Mouse (Mus musculus): ENCODE data around the gene Ube2z. TPM values are rescaled to one million over a fixed set of nuclear protein-coding genes. Genes with fewer than 3 reads are reported as not detected.
"Not testable (repeated sequence)": the region's sequence is repeated elsewhere in the genome, so short reads cannot be mapped to it uniquely, and the experiment has no call there.

The Ube2z gene
- polyA plus RNA-seq (2015; fragmentation: Nextera tagmentation; extraction: Ambion mirVana): 34.3 and 37.9 TPM in 2 replicates

- Histone ChIP-seq H3K36me3 (peaks cover 12% of the 10 kb centered on the region), H3K4me2 (peak within 1 kb of the TSS; percentile 90), H3K27ac (replicated peaks) (peak within 1 kb of the TSS; percentile 84), H3K9ac (replicated peaks) (peak within 1 kb of the TSS; percentile 81), H3K9me3 (replicated peaks) (no peaks in the 10 kb centered on the region), H3K27me3 (replicated peaks) (no peaks in the 10 kb centered on the region), H3K4me3 (replicated peaks) (peak within 1 kb of the TSS; percentile 84), H3K4me1 (peaks cover 28% of the 10 kb centered on the region)
- 3% methylated on average over 49 of the region's 50 CpGs for WGBS
- ATAC-seq (ENCODE audit: low FRiP score): peak; percentile 99
These were observed at the start of gene Ube2z for GRCm38 (mm10) chr11:96065215-96065911. Gene Ube2z (minus strand): TSS chr11:96065388.

GRCm38 (mm10) chr11:96114077-96114476 is 48.9 kb upstream of the Ube2z start:
- Histone ChIP-seq H3K4me2 (no peak overlapping the region), H3K4me3 (replicated peaks) (no peak overlapping the region), H3K9me3 (replicated peaks) (no peaks in the 10 kb centered on the region), H3K27ac (replicated peaks) (no peak overlapping the region), H3K36me3 (no peaks in the 10 kb centered on the region), H3K27me3 (replicated peaks) (no peaks in the 10 kb centered on the region), H3K4me1 (no peaks in the 10 kb centered on the region), H3K9ac (replicated peaks) (no peak overlapping the region)
- WGBS: 71% methylated on average over 2 of the region's 2 CpGs
- ATAC-seq (ENCODE audit: low FRiP score): no peak

- Histone ChIP-seq H3K4me2 (no peak within 1 kb of the TSS), H3K27me3 (replicated peaks) (no peaks in the 10 kb centered on the region), H3K9me3 (replicated peaks) (no peaks in the 10 kb centered on the region), H3K27ac (replicated peaks) (no peak within 1 kb of the TSS), H3K4me3 (replicated peaks) (no peak within 1 kb of the TSS), H3K36me3 (no peaks in the 10 kb centered on the region), H3K4me1 (no peaks in the 10 kb centered on the region), H3K9ac (replicated peaks) (no peak within 1 kb of the TSS)
- ATAC-seq (ENCODE audit: low FRiP score): no peak
- WGBS: 48% methylated on average over 14 of the region's 14 CpGs
These were observed 46.6 kb upstream of the Ube2z start, which contains the start of gene Calcoco2 for GRCm38 (mm10) chr11:96111751-96112150. Gene Calcoco2 (minus strand): TSS chr11:96111964.

GRCm38 (mm10) chr11:96110950-96111349 is 45.8 kb upstream of the Ube2z start:
- H3K9me3 ChIP-seq (replicated peaks); ATAC-seq (ENCODE audit: low FRiP score); H3K4me2 ChIP-seq; H3K9ac ChIP-seq (replicated peaks); H3K27ac ChIP-seq (replicated peaks); H3K4me1 ChIP-seq; H3K36me3 ChIP-seq; H3K4me3 ChIP-seq (replicated peaks); H3K27me3 ChIP-seq (replicated peaks): not testable (repeated sequence)
- 63% methylated on average over 2 of the region's 2 CpGs for WGBS

GRCm38 (mm10) chr11:96108376-96108775 is 43.2 kb upstream of the Ube2z start:
- H3K4me2 ChIP-seq: no peak overlapping the region
- no peaks in the 10 kb centered on the region for H3K27me3 ChIP-seq (replicated peaks)
- H3K9me3 ChIP-seq (replicated peaks): no peaks in the 10 kb centered on the region
- H3K36me3 ChIP-seq: no peaks in the 10 kb centered on the region
- ATAC-seq (ENCODE audit: low FRiP score): no peak
- H3K4me3 ChIP-seq (replicated peaks): no peak overlapping the region
- no peaks in the 10 kb centered on the region for H3K4me1 ChIP-seq
- H3K27ac ChIP-seq (replicated peaks): no peak overlapping the region
- H3K9ac ChIP-seq (replicated peaks): no peak overlapping the region
- WGBS: 67% methylated on average over 1 of the region's 1 CpGs

- Histone ChIP-seq H3K36me3 (no peaks in the 10 kb centered on the region), H3K27ac (replicated peaks) (no peak overlapping the region), H3K4me1 (no peaks in the 10 kb centered on the region), H3K4me3 (replicated peaks) (no peak overlapping the region), H3K9ac (replicated peaks) (no peak overlapping the region), H3K4me2 (no peak overlapping the region), H3K9me3 (replicated peaks) (no peaks in the 10 kb centered on the region), H3K27me3 (replicated peaks) (0 out of 2 replicates have a peak, but pooled peaks cover 2% of the 10 kb centered on the region)
- no peak for ATAC-seq (ENCODE audit: low FRiP score)
- WGBS: 6% methylated on average over 3 of the region's 3 CpGs
These were observed 28.2 kb upstream of the Ube2z start for GRCm38 (mm10) chr11:96093361-96093760.

GRCm38 (mm10) chr11:96092674-96093291 is 27.6 kb upstream of the Ube2z start:
- H3K27me3 ChIP-seq (replicated peaks): 0 out of 2 replicates have a peak, but pooled peaks cover 2% of the 10 kb centered on the region
- 47% methylated on average over 7 of the region's 7 CpGs for WGBS
- H3K27ac ChIP-seq (replicated peaks): no peak overlapping the region
- no peak for ATAC-seq (ENCODE audit: low FRiP score)
- H3K4me1 ChIP-seq: no peaks in the 10 kb centered on the region
- no peaks in the 10 kb centered on the region for H3K9me3 ChIP-seq (replicated peaks)
- no peak overlapping the region for H3K4me2 ChIP-seq
- H3K9ac ChIP-seq (replicated peaks): no peak overlapping the region
- no peaks in the 10 kb centered on the region for H3K36me3 ChIP-seq
- H3K4me3 ChIP-seq (replicated peaks): no peak overlapping the region

GRCm38 (mm10) chr11:96091073-96091472 is 25.9 kb upstream of the Ube2z start:
- Histone ChIP-seq H3K9me3 (replicated peaks) (no peaks in the 10 kb centered on the region), H3K27me3 (replicated peaks) (no peaks in the 10 kb centered on the region), H3K4me3 (replicated peaks) (no peak overlapping the region), H3K9ac (replicated peaks) (no peak overlapping the region), H3K27ac (replicated peaks) (no peak overlapping the region), H3K4me2 (no peak overlapping the region), H3K36me3 (no peaks in the 10 kb centered on the region), H3K4me1 (no peaks in the 10 kb centered on the region)
- no peak for ATAC-seq (ENCODE audit: low FRiP score)
- WGBS: 87% methylated on average over 2 of the region's 2 CpGs

- Histone ChIP-seq H3K9me3 (replicated peaks) (no peaks in the 10 kb centered on the region), H3K27me3 (replicated peaks) (no peaks in the 10 kb centered on the region), H3K4me1 (no peaks in the 10 kb centered on the region), H3K36me3 (no peaks in the 10 kb centered on the region), H3K9ac (replicated peaks) (no peak overlapping the region), H3K4me2 (no peak overlapping the region), H3K27ac (replicated peaks) (no peak overlapping the region), H3K4me3 (replicated peaks) (no peak overlapping the region)
- no peak for ATAC-seq (ENCODE audit: low FRiP score)
- 90% methylated on average over 6 of the region's 6 CpGs for WGBS
These were observed 22.8 kb upstream of the Ube2z start for GRCm38 (mm10) chr11:96087981-96088380.

GRCm38 (mm10) chr11:96082682-96083081 is 17.5 kb upstream of the Ube2z start:
- Histone ChIP-seq H3K36me3 (no peaks in the 10 kb centered on the region), H3K27me3 (replicated peaks) (no peaks in the 10 kb centered on the region), H3K9ac (replicated peaks) (no peak overlapping the region), H3K4me2 (no peak overlapping the region), H3K4me3 (replicated peaks) (no peak overlapping the region), H3K9me3 (replicated peaks) (no peaks in the 10 kb centered on the region), H3K27ac (replicated peaks) (no peak overlapping the region), H3K4me1 (no peaks in the 10 kb centered on the region)
- WGBS: 82% methylated on average over 3 of the region's 3 CpGs
- no peak for ATAC-seq (ENCODE audit: low FRiP score)

GRCm38 (mm10) chr11:96080736-96081135 is 15.5 kb upstream of the Ube2z start:
- no peak for ATAC-seq (ENCODE audit: low FRiP score)
- Histone ChIP-seq H3K4me1 (peaks cover 5% of the 10 kb centered on the region; the same call in 1 of the 2 replicates), H3K4me2 (no peak overlapping the region), H3K27ac (replicated peaks) (no peak overlapping the region), H3K9me3 (replicated peaks) (no peaks in the 10 kb centered on the region), H3K4me3 (replicated peaks) (no peak overlapping the region), H3K36me3 (no peaks in the 10 kb centered on the region), H3K27me3 (replicated peaks) (no peaks in the 10 kb centered on the region), H3K9ac (replicated peaks) (no peak overlapping the region)
- 84% methylated on average over 5 of the region's 5 CpGs for WGBS
